Mouse (Mus musculus) cerebellum, adult 2 months (tissue): ENCODE data around the gene Ankfy1. TPM values are rescaled to one million over a fixed set of nuclear protein-coding genes. Genes with fewer than 3 reads are reported as not detected.
A peak's percentile ranks its signal among the peaks of the same experiment; 100 is the strongest.

Experiments used
- DNase-seq, 2 experiments: peaks; one replicate each; pipeline ENCODE4 v3.0.0; 2021
- H3K27ac ChIP-seq: fragments of 200-500 bp; 2 replicates; pipeline ENCODE4 v1.5.1; 2012; ENCODE audit warnings: low read length, control low read depth, inconsistent platforms; ENCODE audit not compliant: insufficient read depth
- H3K27me3 ChIP-seq: fragments of 200-500 bp; 2 replicates; pipeline ENCODE4 v1.6.1; 2012; ENCODE audit warnings: inconsistent platforms, mild to moderate bottlenecking, low read length, moderate library complexity; ENCODE audit not compliant: control insufficient read depth, insufficient read depth
- H3K4me1 ChIP-seq: fragments of 200-500 bp; 2 replicates; pipeline ENCODE4 v1.6.1; 2011; ENCODE audit warnings: low read length; ENCODE audit not compliant: control insufficient read depth, insufficient read depth
- H3K4me3 ChIP-seq: fragments of 200-500 bp; replicated peaks from 2 replicates; pipeline ENCODE3; 2011; ENCODE audit warnings: mild to moderate bottlenecking, low read depth, low read length, control low read depth; ENCODE audit not compliant: insufficient read depth
- CTCF ChIP-seq: fragments of 200-500 bp; IDR thresholded peaks from 2 replicates; pipeline ENCODE4 v1.5.1; 2011; ENCODE audit warnings: low read depth, mild to moderate bottlenecking, control low read depth, low read length, moderate library complexity, borderline replicate concordance; ENCODE audit not compliant: insufficient read depth
- POLR2A ChIP-seq: fragments of 200-500 bp; IDR thresholded peaks from 2 replicates; pipeline ENCODE4 v1.6.1; 2011; ENCODE audit warnings: low read length, control low read depth, borderline replicate concordance; ENCODE audit not compliant: insufficient read depth
- WGBS: fragments of 180-500 bp; shearing (Covaris S2); methylation state at CpG from one replicate; pipeline ENCODE4 v1.1.7; 2018; 5-methylcytosine and 5-hydroxymethylcytosine counted together
- polyA plus RNA-seq: library from polyadenylated mRNA; depleted of rRNA; stranded (reverse); fragments of >200 nt; gene quantifications from 2 replicates; pipeline ENCODE4 v1.2.3, GENCODE M21; 2012; rRNA removed

Gene Ankfy1
- 26.9 and 28.1 TPM in 2 replicates for polyA plus RNA-seq

GRCm38 (mm10) chr11:72689551-72690510 is at the start of gene Ankfy1:
Gene Ankfy1, plus strand, starts transcription at chr11:72690006.
- Histone ChIP-seq H3K4me3 (peak within 1 kb of the TSS; percentile 80), H3K27ac (peak within 1 kb of the TSS; percentile 26; the same call in 1 of the 2 replicates), H3K4me1 (peaks cover 6% of the 10 kb centered on the region), H3K27me3 (no peaks in the 10 kb centered on the region)
- TF ChIP-seq CTCF = no peak
- peak; percentile 94 for TF ChIP-seq POLR2A
- under 1% methylated on average over 56 of the region's 56 CpGs for WGBS
- DNase-seq = peak; percentile 91 to 93

- Histone ChIP-seq H3K27ac (no peak overlapping the region), H3K4me1 (no peaks in the 10 kb centered on the region), H3K4me3 (no peak overlapping the region), H3K27me3 (no peaks in the 10 kb centered on the region)
- TF ChIP-seq POLR2A = no peak
- no peak for TF ChIP-seq CTCF
- 49% methylated on average over 4 of the region's 4 CpGs for WGBS
- no peak for DNase-seq
Measured at GRCm38 (mm10) chr11:72642730-72643129, 47.1 kb upstream of the Ankfy1 start.

DNA sequence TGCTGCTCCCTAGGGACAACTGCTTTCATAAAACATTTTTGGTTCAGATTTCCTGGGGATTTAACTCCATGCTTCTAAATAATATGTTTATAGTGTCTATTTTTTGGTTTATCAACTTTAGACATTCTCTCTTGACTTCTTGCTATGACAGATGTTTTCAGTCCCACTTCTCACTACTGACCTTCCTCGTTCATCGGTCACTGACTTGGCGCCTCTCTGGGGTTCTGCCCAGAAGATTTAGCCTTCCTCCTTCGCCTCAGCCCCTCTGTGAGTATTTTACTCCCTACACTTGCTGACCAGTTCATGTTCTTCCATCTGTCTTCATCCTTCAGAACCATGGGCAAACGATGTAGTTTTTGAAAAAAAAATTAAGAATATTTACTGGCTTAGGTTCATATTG is 44.4 kb upstream of the Ankfy1 start:
- no peak for DNase-seq
- TF ChIP-seq POLR2A (no peak), CTCF (no peak)

DNA sequence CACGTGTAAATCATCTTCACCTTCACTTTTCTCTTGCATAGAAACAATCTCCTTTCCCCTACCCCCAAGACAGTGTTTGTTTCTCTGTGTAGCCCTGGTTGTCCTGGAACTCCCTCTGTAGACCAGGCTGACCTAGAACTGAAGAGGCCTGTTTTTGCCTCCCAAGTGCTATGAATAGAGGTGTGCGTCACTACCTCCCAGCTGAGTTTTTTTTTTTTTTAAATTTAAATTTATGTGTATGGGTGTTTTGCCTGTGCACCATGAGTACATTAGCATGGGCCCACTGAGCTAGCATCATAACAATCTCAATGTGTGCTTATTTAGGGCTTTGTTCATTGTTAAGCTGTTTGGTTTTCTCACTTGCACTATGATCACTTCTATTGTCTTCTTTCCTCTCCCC is 39.5 kb upstream of the Ankfy1 start:
- no peaks in the 10 kb centered on the region for H3K27me3 ChIP-seq
- WGBS = 71% methylated on average over 2 of the region's 2 CpGs
- TF ChIP-seq POLR2A (no peak), CTCF (no peak)
- no peak overlapping the region for H3K27ac ChIP-seq
- DNase-seq = no peak
- H3K4me3 ChIP-seq = no peak overlapping the region
- no peaks in the 10 kb centered on the region for H3K4me1 ChIP-seq

More for the DNA sequence above, 44.4 kb upstream of the Ankfy1 start:
- no peak overlapping the region for H3K4me3 ChIP-seq
- 51% methylated on average over 5 of the region's 5 CpGs for WGBS
- H3K27me3 ChIP-seq = no peaks in the 10 kb centered on the region
- H3K27ac ChIP-seq = no peak overlapping the region
- no peaks in the 10 kb centered on the region for H3K4me1 ChIP-seq

GRCm38 (mm10) chr11:72659918-72660317 is 29.9 kb upstream of the Ankfy1 start:
- Histone ChIP-seq H3K27ac (no peak overlapping the region), H3K27me3 (no peaks in the 10 kb centered on the region), H3K4me1 (no peaks in the 10 kb centered on the region), H3K4me3 (no peak overlapping the region)
- no peak for DNase-seq
- no peak for TF ChIP-seq CTCF
- no peak for TF ChIP-seq POLR2A

DNA sequence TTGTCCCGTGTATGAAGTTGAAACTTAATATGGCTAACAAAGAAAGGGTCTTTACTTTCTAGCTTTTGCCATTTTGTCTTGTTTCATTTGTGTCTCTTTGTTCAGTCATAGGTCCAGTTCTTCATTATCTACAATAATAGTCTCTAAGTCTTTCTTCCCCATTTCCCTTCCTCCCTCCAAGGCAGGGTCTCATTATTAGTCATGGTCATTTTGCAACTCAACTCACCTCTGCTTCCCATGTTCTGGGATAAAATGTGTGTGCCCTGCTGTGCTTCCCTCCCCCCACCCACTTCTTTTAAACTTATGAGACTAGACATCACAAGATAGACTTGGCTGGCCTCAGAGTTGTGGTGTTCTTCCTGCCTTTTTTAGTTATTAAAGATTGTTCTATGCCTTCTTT is 29.4 kb upstream of the Ankfy1 start:
- no peaks in the 10 kb centered on the region for H3K27me3 ChIP-seq

GRCm38 (mm10) chr11:72664641-72665040 is 25.2 kb upstream of the Ankfy1 start:
- no peaks in the 10 kb centered on the region for H3K4me1 ChIP-seq
- no peak overlapping the region for H3K4me3 ChIP-seq
- no peak overlapping the region for H3K27ac ChIP-seq
- H3K27me3 ChIP-seq = no peaks in the 10 kb centered on the region
- DNase-seq = no peak
- WGBS = 95% methylated on average over 4 of the region's 4 CpGs
- TF ChIP-seq POLR2A (no peak), CTCF (no peak)

More for the DNA sequence above, 29.4 kb upstream of the Ankfy1 start:
- no peak overlapping the region for H3K4me3 ChIP-seq
- H3K27ac ChIP-seq = no peak overlapping the region
- 98% methylated on average over 1 of the region's 1 CpGs for WGBS
- H3K4me1 ChIP-seq = no peaks in the 10 kb centered on the region
- no peak for DNase-seq
- no peak for TF ChIP-seq CTCF
- TF ChIP-seq POLR2A = no peak

DNA sequence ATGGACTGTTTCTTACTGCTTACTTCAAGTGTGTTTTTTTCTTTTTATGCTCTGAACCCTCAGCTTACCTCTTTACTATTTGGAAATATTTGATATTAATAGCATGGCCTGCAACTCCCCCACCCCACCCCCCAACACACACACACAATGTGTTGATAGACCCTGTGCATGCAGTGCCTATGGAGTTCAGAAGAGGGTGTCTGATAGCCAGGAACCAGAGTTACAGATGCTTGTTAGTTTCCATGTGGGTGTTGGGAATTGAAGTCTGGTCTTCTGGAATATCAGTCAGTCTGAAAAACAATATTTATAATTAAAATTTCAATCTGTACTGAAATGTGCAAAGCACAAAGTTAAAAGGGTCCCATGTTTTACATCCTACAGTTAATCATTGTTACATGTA is 19.2 kb upstream of the Ankfy1 start:
- no peak for DNase-seq
- H3K27ac ChIP-seq = no peak overlapping the region
- no peak for TF ChIP-seq POLR2A
- no peak for TF ChIP-seq CTCF
- H3K4me3 ChIP-seq = no peak overlapping the region
- no peaks in the 10 kb centered on the region for H3K27me3 ChIP-seq
- no peaks in the 10 kb centered on the region for H3K4me1 ChIP-seq
